Mouse (Mus musculus): ENCODE measurements around the gene Gm826.

Gm826 gene

GRCm38 (mm10) chr2:160353581-160353980 lies 19.6 kb upstream of the Gm826 start:
- DNase-seq = no peak

GRCm38 (mm10) chr2:160351038-160351574 lies 17.1 kb upstream of the Gm826 start:
- peak; percentile 75 to 80 for DNase-seq

- DNase-seq = no peak
These were observed 15.6 kb upstream of the Gm826 start for GRCm38 (mm10) chr2:160349578-160349977.

- DNase-seq = no peak
These were observed 14.8 kb upstream of the Gm826 start for GRCm38 (mm10) chr2:160348796-160349195.

- no peak for DNase-seq
These were observed 14.2 kb upstream of the Gm826 start for GRCm38 (mm10) chr2:160348072-160348604.

GRCm38 (mm10) chr2:160345644-160346043 lies 11.7 kb upstream of the Gm826 start:
- DNase-seq = no peak

- no peak for DNase-seq
These were observed 6.2 kb upstream of the Gm826 start for GRCm38 (mm10) chr2:160340121-160340520.

GRCm38 (mm10) chr2:160339595-160339994 lies 5.6 kb upstream of the Gm826 start:
- no peak for DNase-seq

GRCm38 (mm10) chr2:160336053-160336452 lies 2.1 kb upstream of the Gm826 start:
- DNase-seq = no peak

GRCm38 (mm10) chr2:160335043-160335442 lies 1.1 kb upstream of the Gm826 start:
- DNase-seq = no peak

GRCm38 (mm10) chr2:160332516-160333325 lies 1.2 kb downstream of the Gm826 start:
- DNase-seq = peak in 1 of 2 experiments; percentile 37

- no peak for DNase-seq
These were observed 5.1 kb downstream of the Gm826 start for GRCm38 (mm10) chr2:160328886-160329285.

GRCm38 (mm10) chr2:160327716-160328115 lies 6.2 kb downstream of the Gm826 start:
- no peak for DNase-seq

- DNase-seq = peak; percentile 48 to 51
These were observed 6.8 kb downstream of the Gm826 start for GRCm38 (mm10) chr2:160327167-160327566.

- no peak for DNase-seq
These were observed 8.8 kb downstream of the Gm826 start for GRCm38 (mm10) chr2:160325105-160325644.

- no peak for DNase-seq
These were observed 12.1 kb downstream of the Gm826 start for GRCm38 (mm10) chr2:160321829-160322228.

- no peak for DNase-seq
These were observed 15.7 kb downstream of the Gm826 start for GRCm38 (mm10) chr2:160318255-160318654.

- DNase-seq = no peak
These were observed 20.4 kb downstream of the Gm826 start for GRCm38 (mm10) chr2:160313595-160314007.

GRCm38 (mm10) chr2:160305070-160305469 lies 28.9 kb downstream of the Gm826 start:
- DNase-seq = no peak

- DNase-seq = no peak
These were observed 30.0 kb downstream of the Gm826 start for GRCm38 (mm10) chr2:160303992-160304391.

- no peak for DNase-seq
These were observed 31.9 kb downstream of the Gm826 start for GRCm38 (mm10) chr2:160302013-160302412.

GRCm38 (mm10) chr2:160298586-160298985 lies 35.4 kb downstream of the Gm826 start:
- DNase-seq = peak; percentile 26 to 28

GRCm38 (mm10) chr2:160288538-160289151 lies 45.3 kb downstream of the Gm826 start:
- no peak for DNase-seq

Data from kidney, adult 8-10 months (tissue).